ENCODE assay signal across 8 mouse cellular contexts in genomic region chr19:4697721-4698120, GRCm38 (mm10). TPM values are rescaled to one million over a fixed set of nuclear protein-coding genes. Genes with fewer than 3 reads are reported as not detected.
DNase-seq lines count a peak whose midpoint lies in the region; ATAC-seq and TF ChIP-seq lines count a peak whose summit lies in the region.

No protein-coding gene starts in this region.

- H3K4me2 ChIP-seq in heart, embryonic 12.5 days: peak overlapping the region; percentile 91
- peak overlapping the region; percentile 71 for H3K4me2 ChIP-seq in forebrain, postnatal 0 days (ENCODE audit: low read depth)
- peak overlapping the region; percentile 77 for H3K4me2 ChIP-seq in liver, postnatal 0 days (ENCODE audit: low read depth, low read length)

- no peak for TF ChIP-seq EP300 in liver, postnatal 0 days (IDR thresholded peaks at IDR 0.05; ENCODE audit: low read depth)

- no peaks in the 10 kb centered on the region for H3K36me3 ChIP-seq in heart, embryonic 12.5 days
- H3K36me3 ChIP-seq in forebrain, postnatal 0 days (ENCODE audit: insufficient read depth): no peaks in the 10 kb centered on the region
- no peaks in the 10 kb centered on the region for H3K36me3 ChIP-seq in liver, postnatal 0 days (replicated peaks; ENCODE audit: insufficient read depth, low read length)

- peaks cover 6% of the 10 kb centered on the region for H3K9me3 ChIP-seq in heart, embryonic 12.5 days (replicated peaks)
- no peaks in the 10 kb centered on the region for H3K9me3 ChIP-seq in forebrain, postnatal 0 days (ENCODE audit: low read length)
- H3K9me3 ChIP-seq in liver, postnatal 0 days (ENCODE audit: low read length): no peaks in the 10 kb centered on the region

- no peak for TF ChIP-seq CTCF in bone marrow macrophage, adult 2 months (IDR thresholded peaks at IDR 0.05; ENCODE audit: low read depth, low read length)
- TF ChIP-seq CTCF in forebrain, postnatal 0 days (IDR thresholded peaks at IDR 0.05; ENCODE audit: low read depth): no peak
- no peak for TF ChIP-seq CTCF in liver, postnatal 0 days (IDR thresholded peaks at IDR 0.05; ENCODE audit: low read depth)

- no peak overlapping the region for H3K4me3 ChIP-seq in heart, embryonic 12.5 days
- peak overlapping the region; percentile 53 for H3K4me3 ChIP-seq in bone marrow macrophage, adult 2 months (ENCODE audit: insufficient read depth, low read length)
- H3K4me3 ChIP-seq in forebrain, postnatal 0 days (ENCODE audit: low read depth, low read length): peak overlapping the region; percentile 68
- peak overlapping the region; percentile 44; the same call in 1 of the 2 replicates for H3K4me3 ChIP-seq in liver, postnatal 0 days (ENCODE audit: low read depth, low read length)

- no peak for TF ChIP-seq POLR2A in bone marrow macrophage, adult 2 months (IDR thresholded peaks at IDR 0.05; ENCODE audit: borderline replicate concordance, low read depth, low read length)

- H3K27me3 ChIP-seq in heart, embryonic 12.5 days (replicated peaks): peaks cover 67% of the 10 kb centered on the region
- no peaks in the 10 kb centered on the region; the same call in 1 of the 2 replicates for H3K27me3 ChIP-seq in forebrain, postnatal 0 days (ENCODE audit: insufficient read depth, low read length)
- H3K27me3 ChIP-seq in liver, postnatal 0 days (ENCODE audit: insufficient read depth, low read length): peaks cover 31% of the 10 kb centered on the region

- no peak overlapping the region for H3K27ac ChIP-seq in heart, embryonic 12.5 days (ENCODE audit: poor library complexity, severe bottlenecking)
- H3K27ac ChIP-seq in bone marrow macrophage, adult 2 months (ENCODE audit: insufficient read depth, low read depth, low read length): no peak overlapping the region
- H3K27ac ChIP-seq in forebrain, postnatal 0 days (ENCODE audit: low read depth, low read length): peak overlapping the region; percentile 94
- H3K27ac ChIP-seq in liver, postnatal 0 days (ENCODE audit: low read depth): no peak overlapping the region

- no peak for DNase-seq in heart, adult 8-10 months (ENCODE audit: low spot score)
- DNase-seq in forebrain, postnatal 0 days: no peak
- no peak for DNase-seq in liver, postnatal 0 days
- DNase-seq in ovary, adult 18-20 months (ENCODE audit: low spot score): no peak
- DNase-seq in urinary bladder, postnatal 10 days (ENCODE audit: low spot score): no peak
- DNase-seq in thymus, postnatal 0 days (ENCODE audit: low spot score): no peak

- 0 out of 2 replicates have a peak, but pooled peaks cover 5% of the 10 kb centered on the region for H3K4me1 ChIP-seq in heart, embryonic 12.5 days (replicated peaks)
- H3K4me1 ChIP-seq in bone marrow macrophage, adult 2 months (ENCODE audit: control insufficient read depth, insufficient read depth, low read length): peaks cover 11% of the 10 kb centered on the region
- H3K4me1 ChIP-seq in forebrain, postnatal 0 days (ENCODE audit: insufficient read depth): peaks cover 12% of the 10 kb centered on the region
- H3K4me1 ChIP-seq in liver, postnatal 0 days (ENCODE audit: insufficient read depth): peaks cover 15% of the 10 kb centered on the region

- H3K9ac ChIP-seq in heart, embryonic 12.5 days: no peak overlapping the region
- H3K9ac ChIP-seq in forebrain, postnatal 0 days: peak overlapping the region; percentile 83
- H3K9ac ChIP-seq in liver, postnatal 0 days (replicated peaks): no peak overlapping the region

- 67% methylated on average over 9 of the region's 9 CpGs for WGBS in heart, embryonic 12.5 days
- WGBS in forebrain, postnatal 0 days: 64% methylated on average over 9 of the region's 9 CpGs
- whole genome bisulfite sequencing in liver, postnatal 0 days (ENCODE audit: insufficient replicate concordance): 75% methylated on average over 9 of the region's 9 CpGs

- ATAC-seq in heart, embryonic 12.5 days (ENCODE audit: insufficient number of reproducible peaks, low FRiP score): no peak
- ATAC-seq in forebrain, postnatal 0 days: peak; percentile 36
- no peak for ATAC-seq in liver, postnatal 0 days

RNA-seq across cellular contexts. Expression of gene Gm960, which starts 0.7 kb away (rescaled TPM):
- polyA plus RNA-seq in heart, embryonic 12.5 days (2016; fragmentation: Nextera tagmentation; extraction: Ambion mirVana): 1.2 and 2.0 TPM in 2 replicates
- not detected for total RNA-seq in heart, adult 8-10 months (2022)
- not detected in 2 replicates for polyA plus RNA-seq in bone marrow macrophage, adult 2 months (2012; ENCODE audit: insufficient read depth, insufficient read length, missing spikeins)
- 4.5 and 7.4 TPM in 2 replicates for total RNA-seq in forebrain, postnatal 0 days (2014; rRNA removed)
- polyA plus RNA-seq in forebrain, postnatal 0 days (2015; fragmentation: Nextera tagmentation; extraction: Ambion mirVana): 4.9 and 7.3 TPM in 2 replicates
- 0.21 and 0.33 TPM in 2 replicates for polyA plus RNA-seq in liver, postnatal 0 days (2015; fragmentation: Nextera tagmentation; extraction: Ambion mirVana)
- polyA plus RNA-seq in thymus, postnatal 0 days (2015; fragmentation: Nextera tagmentation; extraction: Ambion mirVana): 1.9 and 2.8 TPM in 2 replicates

RNA-seq across cellular contexts. Expression of gene Sptbn2, which starts 13.2 kb away (rescaled TPM):
- polyA plus RNA-seq in heart, embryonic 12.5 days (2016; fragmentation: Nextera tagmentation; extraction: Ambion mirVana): 0.26 TPM in 2 replicates
- under 1 TPM; 0.22 to 0.91 (median 0.50) TPM for total RNA-seq in heart, adult 8-10 months (2022)
- not detected in 2 replicates for polyA plus RNA-seq in bone marrow macrophage, adult 2 months (2012; ENCODE audit: insufficient read depth, insufficient read length, missing spikeins)
- total RNA-seq in forebrain, postnatal 0 days (2014; rRNA removed): 169 and 196 TPM in 2 replicates
- polyA plus RNA-seq in forebrain, postnatal 0 days (2015; fragmentation: Nextera tagmentation; extraction: Ambion mirVana): 24.3 and 25.4 TPM in 2 replicates
- polyA plus RNA-seq in liver, postnatal 0 days (2015; fragmentation: Nextera tagmentation; extraction: Ambion mirVana): 0.59 and 0.72 TPM in 2 replicates
- polyA plus RNA-seq in thymus, postnatal 0 days (2015; fragmentation: Nextera tagmentation; extraction: Ambion mirVana): 0.09 and 0.13 TPM in 2 replicates

RNA-seq across cellular contexts. Expression of gene Rbm4b, which starts 58.6 kb away (rescaled TPM):
- 36.2 and 41.2 TPM in 2 replicates for polyA plus RNA-seq in heart, embryonic 12.5 days (2016; fragmentation: Nextera tagmentation; extraction: Ambion mirVana)
- 1 to 10 TPM; 5.4 to 8.1 (median 6.3) TPM for total RNA-seq in heart, adult 8-10 months (2022)
- 6.2 and 7.7 TPM in 2 replicates for polyA plus RNA-seq in bone marrow macrophage, adult 2 months (2012; ENCODE audit: insufficient read depth, insufficient read length, missing spikeins)
- 84.8 and 90.6 TPM in 2 replicates for total RNA-seq in forebrain, postnatal 0 days (2014; rRNA removed)
- 79.8 and 88.7 TPM in 2 replicates for polyA plus RNA-seq in forebrain, postnatal 0 days (2015; fragmentation: Nextera tagmentation; extraction: Ambion mirVana)
- polyA plus RNA-seq in liver, postnatal 0 days (2015; fragmentation: Nextera tagmentation; extraction: Ambion mirVana): 14.1 TPM in 2 replicates
- 39.1 and 49.0 TPM in 2 replicates for polyA plus RNA-seq in thymus, postnatal 0 days (2015; fragmentation: Nextera tagmentation; extraction: Ambion mirVana)

Comparison
In these comparisons a context has a peak if more than half of its experiments do, and no peak if none do; other contexts are left out.
1. RNA of gene Sptbn2, which starts 13.2 kb away (polyA plus RNA-seq): 24.3 to 25.4 TPM in forebrain, postnatal 0 days; 0.59 to 0.72 TPM in liver, postnatal 0 days, 0.26 TPM in heart, embryonic 12.5 days, 0.09 to 0.13 TPM in thymus, postnatal 0 days and not detected in bone marrow macrophage, adult 2 months; every median in the first group is over 10 times any median in the second.
2. Peak in every context shown above with its lines, with median percentiles within 50 percentile points of each other: H3K4me2 ChIP-seq.